Mouse (Mus musculus) CD4-positive, CD25-positive, alpha-beta regulatory T cell, adult 9 weeks (primary cell): ENCODE data around the gene Rcan3. TPM values are rescaled to one million over a fixed set of nuclear protein-coding genes. Genes with fewer than 3 reads are reported as not detected.

ENCODE experiments used
- polyA plus RNA-seq: library from polyadenylated mRNA; unstranded; fragments of 100-300 nt; shearing (Covaris generic); gene quantifications from one replicate; pipeline ENCODE4 v1.2.1, GENCODE M21; 2017

Rcan3 gene
- 18.1 TPM for polyA plus RNA-seq

GRCm38 (mm10) chr4:135433443-135434394, at the start of gene Rcan3:
Rcan3 (minus strand) TSS chr4:135433853.

GRCm38 (mm10) chr4:135397991-135398390, 35.7 kb downstream of the Rcan3 start, which contains the start of gene Ncmap:
Ncmap (minus strand) TSS chr4:135398227.

Other genes with a start within 250 kb of the Rcan3 start
- gene Clic4, start 161.0 kb downstream of the Rcan3 start, polyA plus RNA-seq: 5.8 TPM
- gene Srrm1, start 80.5 kb downstream of the Rcan3 start, polyA plus RNA-seq: 202 TPM
- gene Ncmap, start 35.6 kb downstream of the Rcan3 start, polyA plus RNA-seq: 45.7 TPM
- gene Stpg1, start 60.9 kb upstream of the Rcan3 start, polyA plus RNA-seq: 0.21 TPM
- 19.8 TPM for gene Nipal3, start 61.2 kb upstream of the Rcan3 start, polyA plus RNA-seq
- gene Grhl3, start 139.8 kb upstream of the Rcan3 start, polyA plus RNA-seq: not detected